Mouse (Mus musculus) kidney, postnatal 0 days (tissue): ENCODE results near the gene Sin3a. TPM values are rescaled to one million over a fixed set of nuclear protein-coding genes. Genes with fewer than 3 reads are reported as not detected.
A peak's percentile ranks its signal among the peaks of the same experiment; 100 is the strongest.

Source experiments
- ATAC-seq: fragments of 200-750 bp; cut with Nextera tagmentation; replicated peaks from 2 replicates; pipeline ENCODE4 v1.8.0; 2017; ENCODE audit warnings: low read depth, moderate number of reproducible peaks, moderate TSS enrichment, moderate library complexity; ENCODE audit not compliant: low FRiP score
- DNase-seq: peaks from one replicate; pipeline ENCODE4 v3.0.0-alpha.2; 2016; ENCODE audit warnings: low spot score
- H3K27ac ChIP-seq: fragments of 300-500 bp; sonication (generic); 2 replicates; pipeline ENCODE4 v1.5.1; 2014; ENCODE audit warnings: mild to moderate bottlenecking
- H3K27me3 ChIP-seq: fragments of 300-500 bp; sonication (generic); 2 replicates; pipeline ENCODE4 v1.6.1; 2014; ENCODE audit warnings: low read length, mixed read lengths; ENCODE audit not compliant: insufficient read depth
- H3K36me3 ChIP-seq: fragments of 300-500 bp; sonication (generic); 2 replicates; pipeline ENCODE4 v1.6.1; 2014; ENCODE audit warnings: low read length, mixed read lengths; ENCODE audit not compliant: insufficient read depth
- H3K4me1 ChIP-seq: fragments of 300-500 bp; sonication (generic); replicated peaks from 2 replicates; pipeline ENCODE4 v1.6.1; 2014; ENCODE audit warnings: antibody characterized with exemption, low read length, mixed read lengths; ENCODE audit not compliant: insufficient read depth
- H3K4me2 ChIP-seq: fragments of 300-500 bp; sonication (generic); 2 replicates; pipeline ENCODE4 v1.6.1; 2014; ENCODE audit warnings: mild to moderate bottlenecking, low read length, moderate library complexity, mixed read lengths
- H3K4me3 ChIP-seq: fragments of 300-500 bp; sonication (generic); replicated peaks from 2 replicates; pipeline ENCODE4 v1.5.1; 2014; ENCODE audit warnings: low read depth, low read length
- H3K9ac ChIP-seq: fragments of 300-500 bp; sonication (generic); 2 replicates; pipeline ENCODE4 v1.6.1; 2014; ENCODE audit warnings: low read depth, low read length
- H3K9me3 ChIP-seq: fragments of 300-500 bp; sonication (generic); replicated peaks from 2 replicates; pipeline ENCODE4 v1.6.1; 2016; ENCODE audit warnings: low read length, inconsistent platforms, mixed read lengths
- CTCF ChIP-seq: IDR thresholded peaks from 2 replicates; pipeline ENCODE4 v1.5.1; 2016; ENCODE audit warnings: antibody characterized with exemption, low read depth, mild to moderate bottlenecking, moderate library complexity
- WGBS: fragments of 180-500 bp; shearing (Covaris S2); extraction: QIAGEN DNeasy Blood & Tissue Kit; methylation state at CpG from one replicate; pipeline ENCODE4 v1.1.7; 2014; 5-methylcytosine and 5-hydroxymethylcytosine counted together
- polyA plus RNA-seq: library from polyadenylated mRNA; unstranded; fragments of >200 nt; fragmentation: Nextera tagmentation; extraction: Ambion mirVana; gene quantifications from 2 replicates; pipeline ENCODE4 v1.2.1, GENCODE M21; 2015

Gene Sin3a
- polyA plus RNA-seq, 1 experiment from 2014 or later: 21.3 TPM

DNA sequence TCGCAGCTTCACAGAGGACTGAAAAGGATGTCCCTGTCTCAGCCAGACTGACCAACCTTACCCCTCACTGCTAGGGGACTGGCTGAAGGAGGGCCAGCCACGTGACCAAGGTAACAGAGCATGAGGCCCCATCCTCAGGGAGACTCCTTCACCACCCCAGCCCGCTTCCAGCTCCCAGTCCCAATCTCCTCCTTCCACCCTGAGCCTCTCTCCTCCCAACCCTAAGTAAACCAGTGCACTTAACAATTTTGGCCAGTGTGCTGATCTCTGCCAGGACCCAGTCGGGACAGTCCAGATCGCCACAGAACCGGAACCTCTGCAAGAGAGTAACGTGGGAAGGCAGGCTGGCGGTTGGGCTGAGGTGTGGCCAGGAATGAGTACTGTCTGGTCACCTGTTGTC, 85.0 kb downstream of the Sin3a start:
- ATAC-seq (no peak), DNase-seq (no peak)
- Histone ChIP-seq H3K27ac (no peak overlapping the region), H3K27me3 (no peaks in the 10 kb centered on the region), H3K36me3 (peaks cover 8% of the 10 kb centered on the region; the same call in 1 of the 2 replicates), H3K9ac (no peak overlapping the region), H3K4me1 (peaks cover 10% of the 10 kb centered on the region; the same call in 1 of the 2 replicates), H3K4me2 (no peak overlapping the region), H3K4me3 (no peak overlapping the region), H3K9me3 (no peaks in the 10 kb centered on the region)
- WGBS: 90% methylated on average over 8 of the region's 8 CpGs
- TF ChIP-seq CTCF: no peak

GRCm38 (mm10) chr9:57157499-57157898, 85.7 kb downstream of the Sin3a start:
- DNase-seq (no peak), ATAC-seq (no peak)
- Histone ChIP-seq H3K27me3 (no peaks in the 10 kb centered on the region), H3K4me2 (peak overlapping the region; percentile 98), H3K4me1 (peaks cover 10% of the 10 kb centered on the region; the same call in 1 of the 2 replicates), H3K4me3 (peak overlapping the region; percentile 75), H3K9me3 (no peaks in the 10 kb centered on the region), H3K36me3 (peaks cover 8% of the 10 kb centered on the region; the same call in 1 of the 2 replicates), H3K9ac (peak overlapping the region; percentile 68), H3K27ac (0 out of 2 replicates have a peak overlapping the region, but pooled peaks have one; percentile 42)
- no peak for TF ChIP-seq CTCF
- WGBS: 31% methylated on average over 13 of the region's 13 CpGs

GRCm38 (mm10) chr9:57158013-57158470, 86.2 kb downstream of the Sin3a start, which contains the start of gene Commd4:
Commd4 (minus strand) TSS chr9:57158331.
- WGBS: 0% methylated on average over 24 of the region's 24 CpGs
- DNase-seq (peak; percentile 99), ATAC-seq (peak; percentile 86)
- Histone ChIP-seq H3K9ac (peak within 1 kb of the TSS; percentile 68), H3K27ac (0 out of 2 replicates have a peak within 1 kb of the TSS, but pooled peaks have one; percentile 42), H3K36me3 (peaks cover 8% of the 10 kb centered on the region; the same call in 1 of the 2 replicates), H3K4me3 (peak within 1 kb of the TSS; percentile 75), H3K4me2 (peak within 1 kb of the TSS; percentile 98), H3K9me3 (no peaks in the 10 kb centered on the region), H3K4me1 (peaks cover 10% of the 10 kb centered on the region; the same call in 1 of the 2 replicates), H3K27me3 (no peaks in the 10 kb centered on the region)
- no peak for TF ChIP-seq CTCF

GRCm38 (mm10) chr9:57158506-57158905, 86.7 kb downstream of the Sin3a start:
- peak overlapping the region; percentile 75; the same call in 1 of the 2 replicates for H3K4me3 ChIP-seq
- H3K9me3 ChIP-seq: no peaks in the 10 kb centered on the region
- no peak overlapping the region for H3K27ac ChIP-seq
- 36% methylated on average over 11 of the region's 11 CpGs for WGBS
- DNase-seq (no peak), ATAC-seq (no peak)
- peaks cover 10% of the 10 kb centered on the region; the same call in 1 of the 2 replicates for H3K4me1 ChIP-seq
- H3K27me3 ChIP-seq: no peaks in the 10 kb centered on the region
- peaks cover 8% of the 10 kb centered on the region; the same call in 1 of the 2 replicates for H3K36me3 ChIP-seq
- H3K4me2 ChIP-seq: peak overlapping the region; percentile 98
- peak overlapping the region; percentile 68; the same call in 1 of the 2 replicates for H3K9ac ChIP-seq
- TF ChIP-seq CTCF: no peak

- 4% methylated on average over 3 of the region's 3 CpGs for WGBS
- H3K9me3 ChIP-seq: no peaks in the 10 kb centered on the region
- H3K4me2 ChIP-seq: no peak overlapping the region
- no peak overlapping the region for H3K9ac ChIP-seq
- no peaks in the 10 kb centered on the region for H3K36me3 ChIP-seq
- ATAC-seq (no peak), DNase-seq (peak; percentile 85)
- no peaks in the 10 kb centered on the region for H3K27me3 ChIP-seq
- H3K4me3 ChIP-seq: no peak overlapping the region
- H3K27ac ChIP-seq: no peak overlapping the region
- H3K4me1 ChIP-seq: peaks cover 3% of the 10 kb centered on the region; the same call in 1 of the 2 replicates
- TF ChIP-seq CTCF: peak; percentile 86
Measured at GRCm38 (mm10) chr9:57162496-57162895, 90.7 kb downstream of the Sin3a start.

DNA sequence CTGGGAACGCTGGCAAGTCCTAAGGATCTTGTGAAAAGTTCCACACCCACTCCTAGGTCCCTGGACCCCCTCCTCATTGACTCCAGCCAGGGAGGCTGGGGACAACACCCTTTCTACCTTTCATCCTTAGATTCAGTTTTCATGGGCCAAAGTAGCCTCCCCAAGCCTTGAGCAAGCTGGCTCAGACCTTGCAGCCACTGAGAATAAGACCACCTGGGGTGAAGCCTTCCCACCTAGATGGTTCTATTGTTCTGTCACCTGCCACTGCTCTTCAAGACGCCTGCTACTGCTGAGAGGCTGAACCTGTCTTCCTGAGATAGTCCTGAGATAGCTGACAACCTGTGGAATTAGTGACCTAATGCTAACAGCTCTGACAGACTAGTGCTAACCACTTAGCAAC, 91.3 kb downstream of the Sin3a start:
- Histone ChIP-seq H3K9ac (no peak overlapping the region), H3K36me3 (no peaks in the 10 kb centered on the region), H3K4me1 (no peaks in the 10 kb centered on the region; the same call in 1 of the 2 replicates), H3K4me2 (no peak overlapping the region), H3K4me3 (no peak overlapping the region), H3K27me3 (no peaks in the 10 kb centered on the region), H3K9me3 (no peaks in the 10 kb centered on the region), H3K27ac (no peak overlapping the region)
- TF ChIP-seq CTCF: no peak
- no peak for DNase-seq
- ATAC-seq: no peak
- 39% methylated on average over 2 of the region's 2 CpGs for WGBS
